Mouse (Mus musculus) liver, embryonic 11.5 days (tissue): ENCODE results near the gene Dusp1. TPM values are rescaled to one million over a fixed set of nuclear protein-coding genes. Genes with fewer than 3 reads are reported as not detected.

Experiments used
- ATAC-seq: fragments of 200-750 bp; cut with Nextera tagmentation; replicated peaks from 2 replicates; pipeline ENCODE4 v1.8.0; 2017; ENCODE audit warnings: moderate number of reproducible peaks, mild to moderate bottlenecking, moderate TSS enrichment, moderate library complexity; ENCODE audit not compliant: low FRiP score
- DNase-seq: peaks from one replicate; pipeline ENCODE4 v3.0.0-alpha.2; 2017; ENCODE audit warnings: low spot score
- H3K27ac ChIP-seq: fragments of 300-500 bp; sonication (generic); 2 replicates; pipeline ENCODE4 v1.5.1; 2014; ENCODE audit warnings: mild to moderate bottlenecking, low read depth, low read length, control low read depth
- H3K27me3 ChIP-seq: fragments of 300-500 bp; sonication (generic); replicated peaks from 2 replicates; pipeline ENCODE4 v1.6.1; 2014; ENCODE audit warnings: low read length, mixed read lengths; ENCODE audit not compliant: control insufficient read depth, insufficient read depth
- H3K36me3 ChIP-seq: fragments of 300-500 bp; sonication (generic); 2 replicates; pipeline ENCODE4 v1.6.1; 2014; ENCODE audit warnings: mild to moderate bottlenecking, low read length, moderate library complexity, mixed read lengths; ENCODE audit not compliant: control insufficient read depth, insufficient read depth
- H3K4me1 ChIP-seq: fragments of 300-500 bp; sonication (generic); replicated peaks from 2 replicates; pipeline ENCODE4 v1.6.1; 2014; ENCODE audit warnings: low read length, mixed read lengths; ENCODE audit not compliant: control insufficient read depth, insufficient read depth
- H3K4me2 ChIP-seq: fragments of 300-500 bp; sonication (generic); 2 replicates; pipeline ENCODE4 v1.6.1; 2014; ENCODE audit warnings: mild to moderate bottlenecking, control low read depth, moderate library complexity
- H3K4me3 ChIP-seq: fragments of 300-500 bp; sonication (generic); 2 replicates; pipeline ENCODE4 v1.5.1; 2014; ENCODE audit warnings: low read depth, low read length, control low read depth
- H3K9ac ChIP-seq: fragments of 300-500 bp; sonication (generic); 2 replicates; pipeline ENCODE4 v1.6.1; 2014; ENCODE audit warnings: low read depth, low read length, control low read depth
- H3K9me3 ChIP-seq: fragments of 300-500 bp; sonication (generic); 2 replicates; pipeline ENCODE4 v1.6.1; 2016; ENCODE audit warnings: low read length, inconsistent platforms, mixed read lengths; ENCODE audit not compliant: control insufficient read depth
- WGBS: fragments of 180-500 bp; shearing (Covaris S2); extraction: QIAGEN DNeasy Blood & Tissue Kit; methylation state at CpG from one replicate; pipeline ENCODE4 v1.1.7; 2014; 5-methylcytosine and 5-hydroxymethylcytosine counted together
- polyA plus RNA-seq: library from polyadenylated mRNA; unstranded; fragments of >200 nt; fragmentation: Nextera tagmentation; extraction: Ambion mirVana; gene quantifications from 2 replicates; pipeline ENCODE4 v1.2.1, GENCODE M21; 2014

The Dusp1 gene
- polyA plus RNA-seq, 1 experiment from 2014 or later: 18.6 TPM

DNA sequence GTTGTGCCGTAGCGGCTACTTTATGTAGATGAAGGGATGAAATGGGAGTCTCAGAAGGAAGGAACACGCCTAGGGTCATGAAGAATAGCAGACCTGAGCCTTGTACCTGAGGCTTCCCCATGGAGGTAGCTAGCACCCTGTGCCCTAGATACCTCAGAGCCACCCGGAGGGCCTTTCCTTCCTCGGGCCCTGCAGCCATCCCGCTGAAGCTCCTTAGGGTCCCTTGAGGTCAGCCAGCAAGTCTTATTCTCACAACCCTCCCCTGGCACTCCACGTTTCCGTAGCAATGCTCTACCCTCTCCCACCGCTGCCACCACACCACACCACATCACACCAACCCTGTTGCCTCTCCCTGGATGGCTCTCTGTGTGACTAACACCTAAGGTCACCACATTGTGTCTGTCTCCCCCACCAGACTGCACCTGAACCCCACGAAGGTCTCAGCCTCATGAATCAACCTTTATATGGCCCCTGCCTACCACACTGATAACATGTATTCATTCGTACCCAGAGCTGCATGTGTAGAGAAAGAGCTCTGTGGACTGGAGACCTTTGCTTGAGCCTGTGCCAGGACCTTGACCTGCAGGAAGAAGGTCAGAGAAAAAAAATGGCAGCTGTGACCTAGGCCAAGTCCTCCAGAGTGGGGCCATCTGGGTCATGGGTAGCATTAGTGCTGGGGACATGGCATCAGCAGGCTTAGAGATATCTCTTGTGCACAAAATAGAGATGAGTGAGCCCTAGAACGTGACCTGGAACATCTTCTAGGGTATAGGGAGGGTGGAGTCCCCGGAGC lies 93.6 kb downstream of the Dusp1 start:
- H3K4me1 ChIP-seq: 0 out of 2 replicates have a peak, but pooled peaks cover 2% of the 10 kb centered on the region
- ATAC-seq (no peak), DNase-seq (no peak)
- no peak overlapping the region for H3K4me3 ChIP-seq
- no peak overlapping the region for H3K27ac ChIP-seq
- H3K27me3 ChIP-seq: no peaks in the 10 kb centered on the region
- 74% methylated on average over 13 of the region's 13 CpGs for WGBS
- no peaks in the 10 kb centered on the region for H3K9me3 ChIP-seq
- H3K36me3 ChIP-seq: no peaks in the 10 kb centered on the region
- no peak overlapping the region for H3K4me2 ChIP-seq
- no peak overlapping the region for H3K9ac ChIP-seq

DNA sequence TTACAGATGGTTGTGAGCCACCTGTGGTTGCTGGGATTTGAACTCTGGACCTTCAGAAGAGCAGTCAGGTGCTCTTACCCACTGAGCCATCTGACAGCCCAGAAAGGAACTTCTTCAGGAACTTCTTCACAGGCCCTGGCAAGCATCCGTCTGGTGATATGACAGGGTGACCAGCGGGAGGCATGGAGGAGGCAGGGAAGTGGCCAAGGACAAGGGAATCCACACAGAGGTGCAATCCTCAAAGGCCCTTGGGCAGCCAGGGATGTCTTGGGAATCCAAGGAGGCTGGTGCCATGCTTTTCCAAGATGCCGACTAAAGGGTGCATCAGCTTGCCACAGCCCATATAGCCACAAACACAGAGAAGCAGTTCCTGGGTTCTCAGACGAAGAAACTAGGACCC lies 94.3 kb downstream of the Dusp1 start:
- no peak overlapping the region for H3K4me2 ChIP-seq
- H3K27ac ChIP-seq: no peak overlapping the region
- ATAC-seq: no peak
- H3K4me3 ChIP-seq: no peak overlapping the region
- 67% methylated on average over 4 of the region's 4 CpGs for WGBS
- no peak overlapping the region for H3K9ac ChIP-seq
- H3K4me1 ChIP-seq: 0 out of 2 replicates have a peak, but pooled peaks cover 2% of the 10 kb centered on the region
- H3K27me3 ChIP-seq: no peaks in the 10 kb centered on the region
- DNase-seq: no peak
- no peaks in the 10 kb centered on the region for H3K9me3 ChIP-seq
- no peaks in the 10 kb centered on the region for H3K36me3 ChIP-seq

DNA sequence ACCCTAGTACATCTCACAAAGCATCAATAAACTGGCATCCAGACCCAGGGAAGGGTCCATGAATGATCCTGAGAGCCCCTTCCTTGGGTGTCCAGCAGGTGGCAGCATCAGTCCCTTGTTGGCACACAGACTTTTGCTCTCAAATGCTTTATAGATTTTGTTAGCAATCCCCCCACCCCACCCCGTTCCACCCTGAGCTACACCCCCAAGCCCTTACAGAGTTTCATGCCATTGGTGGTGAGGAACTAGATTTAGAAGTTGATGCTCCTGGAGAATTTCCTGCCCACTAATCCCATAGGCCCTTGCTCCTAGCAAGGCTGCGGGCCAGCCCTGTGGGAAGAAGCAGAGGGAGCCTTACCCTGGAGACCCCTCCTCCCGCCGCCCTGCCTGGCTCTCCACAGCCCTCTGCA lies 95.2 kb downstream of the Dusp1 start:
- Histone ChIP-seq H3K27ac (no peak overlapping the region), H3K27me3 (no peaks in the 10 kb centered on the region), H3K36me3 (no peaks in the 10 kb centered on the region), H3K4me2 (peak overlapping the region; percentile 20; the same call in 1 of the 2 replicates), H3K4me3 (no peak overlapping the region), H3K4me1 (0 out of 2 replicates have a peak, but pooled peaks cover 2% of the 10 kb centered on the region), H3K9ac (no peak overlapping the region), H3K9me3 (no peaks in the 10 kb centered on the region)
- WGBS: 10% methylated on average over 4 of the region's 4 CpGs
- 0 out of 2 replicates have a peak, but pooled peaks have one; percentile 40 for ATAC-seq
- peak; percentile 64 for DNase-seq

DNA sequence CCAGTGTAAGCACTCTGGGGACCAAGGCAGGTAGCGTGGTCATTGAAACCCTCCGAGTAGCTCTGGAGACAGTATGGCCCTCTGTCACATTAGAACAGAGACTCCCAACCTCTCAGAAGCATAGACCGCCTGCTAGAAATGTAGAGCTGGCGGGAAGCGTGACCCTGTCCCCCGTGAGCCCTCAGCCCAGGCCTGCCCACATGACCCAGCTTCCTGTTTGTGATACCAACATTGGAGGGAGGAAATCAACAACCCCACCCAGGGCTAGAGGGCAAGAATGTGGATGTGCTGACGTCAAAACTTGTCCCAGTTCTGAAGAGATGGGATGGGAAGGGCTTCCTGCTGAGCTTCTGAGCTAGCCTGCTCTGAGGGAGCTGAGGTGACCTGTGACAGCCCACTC lies 97.0 kb downstream of the Dusp1 start:
- H3K4me3 ChIP-seq: no peak overlapping the region
- ATAC-seq (0 out of 2 replicates have a peak, but pooled peaks have one; percentile 22), DNase-seq (no peak)
- H3K4me2 ChIP-seq: no peak overlapping the region
- no peaks in the 10 kb centered on the region for H3K27me3 ChIP-seq
- no peaks in the 10 kb centered on the region for H3K9me3 ChIP-seq
- H3K9ac ChIP-seq: no peak overlapping the region
- 59% methylated on average over 7 of the region's 7 CpGs for WGBS
- peak overlapping the region; percentile 43 for H3K27ac ChIP-seq
- no peaks in the 10 kb centered on the region for H3K36me3 ChIP-seq
- H3K4me1 ChIP-seq: 0 out of 2 replicates have a peak, but pooled peaks cover 2% of the 10 kb centered on the region

DNA sequence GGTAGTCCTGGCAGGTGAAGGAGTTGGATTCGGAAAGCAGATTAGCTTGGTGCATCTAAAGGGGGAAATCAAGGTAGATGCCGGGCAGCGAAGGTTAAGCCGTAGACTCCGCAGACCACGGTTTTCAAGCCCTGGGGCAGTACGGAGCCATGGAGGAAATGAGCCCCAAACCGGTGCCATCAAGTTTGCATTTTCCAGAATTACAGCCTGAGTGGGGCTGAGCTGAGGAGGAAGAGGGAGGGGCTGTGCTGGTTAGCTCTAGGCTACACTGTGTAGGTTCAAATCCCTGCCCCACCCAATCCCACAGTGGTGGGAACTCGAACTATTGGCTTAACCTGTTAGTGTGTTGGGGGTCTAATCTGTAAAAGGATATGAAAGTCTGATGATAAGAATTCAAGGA lies 97.4 kb downstream of the Dusp1 start:
- 77% methylated on average over 9 of the region's 9 CpGs for WGBS
- Histone ChIP-seq H3K36me3 (no peaks in the 10 kb centered on the region), H3K27ac (peak overlapping the region; percentile 43), H3K4me1 (0 out of 2 replicates have a peak, but pooled peaks cover 2% of the 10 kb centered on the region), H3K27me3 (no peaks in the 10 kb centered on the region), H3K9ac (no peak overlapping the region), H3K4me2 (no peak overlapping the region), H3K9me3 (no peaks in the 10 kb centered on the region), H3K4me3 (no peak overlapping the region)
- ATAC-seq (no peak), DNase-seq (no peak)

DNA sequence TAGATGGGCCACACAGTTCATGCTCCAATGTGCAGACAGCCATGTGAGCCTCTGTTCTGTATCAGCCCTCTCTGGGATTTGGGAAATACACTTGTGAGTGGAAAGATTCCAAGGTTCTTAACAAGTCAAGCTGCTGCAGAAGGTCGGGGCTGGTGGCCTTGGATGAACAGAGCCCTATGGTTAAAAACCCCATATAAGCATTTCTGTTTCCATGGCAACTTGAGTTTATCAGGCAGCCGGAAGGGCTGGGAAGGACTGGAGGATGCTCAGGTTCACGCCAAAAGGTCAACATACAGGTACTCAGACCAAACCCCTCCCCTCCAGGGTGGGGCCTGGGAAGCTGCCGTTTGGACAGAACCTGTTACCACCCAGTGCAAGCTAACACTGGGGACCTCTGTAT lies 97.9 kb downstream of the Dusp1 start:
- no peak for ATAC-seq
- no peak overlapping the region for H3K4me2 ChIP-seq
- no peak for DNase-seq
- H3K9ac ChIP-seq: no peak overlapping the region
- H3K4me1 ChIP-seq: 0 out of 2 replicates have a peak, but pooled peaks cover 2% of the 10 kb centered on the region
- 47% methylated on average over 4 of the region's 4 CpGs for WGBS
- no peaks in the 10 kb centered on the region for H3K36me3 ChIP-seq
- no peaks in the 10 kb centered on the region for H3K27me3 ChIP-seq
- H3K9me3 ChIP-seq: no peaks in the 10 kb centered on the region
- no peak overlapping the region for H3K4me3 ChIP-seq
- H3K27ac ChIP-seq: peak overlapping the region; percentile 43

DNA sequence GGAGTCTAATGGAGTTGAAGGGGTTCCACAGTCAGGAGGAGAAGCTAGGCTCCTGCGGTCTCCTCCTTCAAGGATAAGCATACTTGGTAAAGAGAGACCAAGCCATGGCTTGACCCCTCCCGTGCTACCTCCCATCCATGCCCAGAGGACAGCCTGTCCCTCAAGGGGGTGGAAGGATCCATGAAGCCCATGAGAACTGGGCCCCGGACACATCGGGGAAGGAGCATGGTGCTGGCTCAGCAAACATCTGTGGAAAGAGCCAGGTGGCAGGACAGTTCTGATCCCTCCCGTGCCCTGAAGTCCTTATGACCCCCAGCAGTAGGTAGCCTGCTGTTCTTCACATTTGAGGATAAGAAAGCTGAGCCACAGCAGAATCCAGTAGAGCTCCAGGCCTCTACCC lies 98.5 kb downstream of the Dusp1 start:
- H3K4me3 ChIP-seq: no peak overlapping the region
- H3K27ac ChIP-seq: no peak overlapping the region
- no peak overlapping the region for H3K4me2 ChIP-seq
- WGBS: 82% methylated on average over 5 of the region's 5 CpGs
- H3K36me3 ChIP-seq: no peaks in the 10 kb centered on the region
- H3K4me1 ChIP-seq: 0 out of 2 replicates have a peak, but pooled peaks cover 2% of the 10 kb centered on the region
- H3K9ac ChIP-seq: no peak overlapping the region
- ATAC-seq (no peak), DNase-seq (no peak)
- H3K9me3 ChIP-seq: no peaks in the 10 kb centered on the region
- H3K27me3 ChIP-seq: no peaks in the 10 kb centered on the region

DNA sequence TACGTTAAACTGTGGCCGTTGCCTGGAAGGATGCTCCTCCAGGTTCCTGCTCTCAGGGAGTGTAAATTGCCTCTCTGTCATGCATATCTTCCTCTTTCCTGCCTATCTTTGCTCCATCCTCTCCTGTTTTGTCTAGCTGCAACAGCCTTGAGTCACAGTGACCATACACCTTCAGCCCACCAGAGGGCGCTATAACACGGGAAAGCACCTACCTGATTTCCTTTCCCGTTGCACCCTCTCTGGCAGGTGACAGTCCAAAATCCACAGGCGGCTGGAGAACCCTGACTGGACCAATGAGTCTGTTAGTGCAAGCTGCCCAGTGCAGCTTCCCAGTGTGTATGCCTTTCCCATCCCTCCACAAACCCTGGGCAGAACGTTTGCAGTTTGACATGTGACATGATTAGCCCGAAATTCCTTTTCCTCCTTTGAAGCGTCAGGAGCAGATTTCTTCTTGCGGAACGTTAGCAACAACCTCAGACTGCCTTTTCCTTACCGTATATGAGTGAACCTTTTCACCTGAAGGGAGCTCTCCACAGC lies 99.2 kb downstream of the Dusp1 start:
- no peaks in the 10 kb centered on the region for H3K9me3 ChIP-seq
- H3K4me2 ChIP-seq: no peak overlapping the region
- DNase-seq: peak; percentile 68
- WGBS: 25% methylated on average over 12 of the region's 12 CpGs
- no peaks in the 10 kb centered on the region for H3K36me3 ChIP-seq
- no peak for ATAC-seq
- H3K4me1 ChIP-seq: 0 out of 2 replicates have a peak, but pooled peaks cover 2% of the 10 kb centered on the region
- H3K9ac ChIP-seq: no peak overlapping the region
- no peak overlapping the region for H3K4me3 ChIP-seq
- H3K27me3 ChIP-seq: no peaks in the 10 kb centered on the region
- H3K27ac ChIP-seq: no peak overlapping the region
